Mouse (Mus musculus): ENCODE measurements around the gene Dnmbp. TPM values are rescaled to one million over a fixed set of nuclear protein-coding genes. Genes with fewer than 3 reads are reported as not detected.
"Not testable (repeated sequence)": the region's sequence is repeated elsewhere in the genome, so short reads cannot be mapped to it uniquely, and the experiment has no call there.

Dnmbp gene
- polyA plus RNA-seq, 1 experiment from 2014 or later, result 15.3 TPM

- Histone ChIP-seq H3K4me3 (ENCODE audit: low read depth, low read length) (no peak overlapping the region), H3K27me3 (replicated peaks; ENCODE audit: control insufficient read depth, insufficient read depth, low read length) (no peaks in the 10 kb centered on the region), H3K4me1 (ENCODE audit: control insufficient read depth, insufficient read depth, low read length) (peaks cover 10% of the 10 kb centered on the region; the same call in 1 of the 2 replicates), H3K4me2 (ENCODE audit: low read depth, low read length) (no peak overlapping the region), H3K36me3 (ENCODE audit: control insufficient read depth, insufficient read depth, low read length) (no peaks in the 10 kb centered on the region), H3K9me3 (ENCODE audit: control insufficient read depth, low read length) (peaks cover 4% of the 10 kb centered on the region; the same call in 1 of the 2 replicates), H3K27ac (replicated peaks; ENCODE audit: low read depth, low read length) (no peak overlapping the region), H3K9ac (ENCODE audit: low read depth, low read length) (no peak overlapping the region)
- WGBS, result 12% methylated on average over 4 of the region's 4 CpGs
- DNase-seq (ENCODE audit: low spot score), result peak; percentile 72
- no peak for ATAC-seq (ENCODE audit: low read depth)
Observed at GRCm38 (mm10) chr19:43957402-43957801, 17.4 kb upstream of the Dnmbp start.

- H3K27ac ChIP-seq (replicated peaks; ENCODE audit: low read depth, low read length), result no peak overlapping the region
- H3K4me2 ChIP-seq (ENCODE audit: low read depth, low read length), result no peak overlapping the region
- no peaks in the 10 kb centered on the region for H3K27me3 ChIP-seq (replicated peaks; ENCODE audit: control insufficient read depth, insufficient read depth, low read length)
- ATAC-seq (ENCODE audit: low read depth), result no peak
- DNase-seq (ENCODE audit: low spot score), result no peak
- peaks cover 10% of the 10 kb centered on the region; the same call in 1 of the 2 replicates for H3K4me1 ChIP-seq (ENCODE audit: control insufficient read depth, insufficient read depth, low read length)
- no peaks in the 10 kb centered on the region for H3K9me3 ChIP-seq (ENCODE audit: control insufficient read depth, low read length)
- 68% methylated on average over 5 of the region's 5 CpGs for WGBS
- no peak overlapping the region for H3K9ac ChIP-seq (ENCODE audit: low read depth, low read length)
- H3K36me3 ChIP-seq (ENCODE audit: control insufficient read depth, insufficient read depth, low read length), result no peaks in the 10 kb centered on the region
- H3K4me3 ChIP-seq (ENCODE audit: low read depth, low read length), result no peak overlapping the region
Observed at GRCm38 (mm10) chr19:43955266-43955665, 15.3 kb upstream of the Dnmbp start.

- Histone ChIP-seq H3K4me3 (ENCODE audit: low read depth, low read length) (no peak overlapping the region), H3K27me3 (replicated peaks; ENCODE audit: control insufficient read depth, insufficient read depth, low read length) (no peaks in the 10 kb centered on the region), H3K27ac (replicated peaks; ENCODE audit: low read depth, low read length) (no peak overlapping the region), H3K4me1 (ENCODE audit: control insufficient read depth, insufficient read depth, low read length) (peaks cover 10% of the 10 kb centered on the region; the same call in 1 of the 2 replicates), H3K9me3 (ENCODE audit: control insufficient read depth, low read length) (no peaks in the 10 kb centered on the region), H3K9ac (ENCODE audit: low read depth, low read length) (no peak overlapping the region), H3K4me2 (ENCODE audit: low read depth, low read length) (no peak overlapping the region), H3K36me3 (ENCODE audit: control insufficient read depth, insufficient read depth, low read length) (no peaks in the 10 kb centered on the region)
- ATAC-seq (ENCODE audit: low read depth), result no peak
- DNase-seq (ENCODE audit: low spot score), result no peak
- WGBS, result 77% methylated on average over 4 of the region's 4 CpGs
Observed at GRCm38 (mm10) chr19:43954864-43955263, 14.9 kb upstream of the Dnmbp start.

GRCm38 (mm10) chr19:43952936-43953335, 12.9 kb upstream of the Dnmbp start:
- H3K27ac ChIP-seq (replicated peaks; ENCODE audit: low read depth, low read length); H3K9ac ChIP-seq (ENCODE audit: low read depth, low read length); H3K27me3 ChIP-seq (replicated peaks; ENCODE audit: control insufficient read depth, insufficient read depth, low read length); H3K4me3 ChIP-seq (ENCODE audit: low read depth, low read length); H3K4me2 ChIP-seq (ENCODE audit: low read depth, low read length); DNase-seq (ENCODE audit: low spot score); H3K9me3 ChIP-seq (ENCODE audit: control insufficient read depth, low read length); H3K36me3 ChIP-seq (ENCODE audit: control insufficient read depth, insufficient read depth, low read length); ATAC-seq (ENCODE audit: low read depth): not testable (repeated sequence)
- WGBS, result 92% methylated on average over 8 of the region's 8 CpGs
- peaks cover 10% of the 10 kb centered on the region for H3K4me1 ChIP-seq (ENCODE audit: control insufficient read depth, insufficient read depth, low read length)

GRCm38 (mm10) chr19:43949111-43949810, 9.3 kb upstream of the Dnmbp start:
- Histone ChIP-seq H3K4me1 (ENCODE audit: control insufficient read depth, insufficient read depth, low read length) (peaks cover 2% of the 10 kb centered on the region; the same call in 1 of the 2 replicates), H3K27me3 (replicated peaks; ENCODE audit: control insufficient read depth, insufficient read depth, low read length) (no peaks in the 10 kb centered on the region), H3K9ac (ENCODE audit: low read depth, low read length) (no peak overlapping the region), H3K4me3 (ENCODE audit: low read depth, low read length) (no peak overlapping the region), H3K27ac (replicated peaks; ENCODE audit: low read depth, low read length) (peak overlapping the region; percentile 55), H3K36me3 (ENCODE audit: control insufficient read depth, insufficient read depth, low read length) (no peaks in the 10 kb centered on the region), H3K9me3 (ENCODE audit: control insufficient read depth, low read length) (no peaks in the 10 kb centered on the region), H3K4me2 (ENCODE audit: low read depth, low read length) (peak overlapping the region; percentile 28; the same call in 1 of the 2 replicates)
- DNase-seq (ENCODE audit: low spot score) (peak; percentile 55), ATAC-seq (ENCODE audit: low read depth) (peak; percentile 60; the same call in 1 of the 2 replicates)
- 4% methylated on average over 12 of the region's 12 CpGs for WGBS

- Histone ChIP-seq H3K4me2 (ENCODE audit: low read depth, low read length) (no peak overlapping the region), H3K4me3 (ENCODE audit: low read depth, low read length) (no peak overlapping the region), H3K4me1 (ENCODE audit: control insufficient read depth, insufficient read depth, low read length) (peaks cover under 1% of the 10 kb centered on the region; the same call in 1 of the 2 replicates), H3K9me3 (ENCODE audit: control insufficient read depth, low read length) (no peaks in the 10 kb centered on the region), H3K27ac (replicated peaks; ENCODE audit: low read depth, low read length) (no peak overlapping the region), H3K36me3 (ENCODE audit: control insufficient read depth, insufficient read depth, low read length) (no peaks in the 10 kb centered on the region), H3K27me3 (replicated peaks; ENCODE audit: control insufficient read depth, insufficient read depth, low read length) (no peaks in the 10 kb centered on the region), H3K9ac (ENCODE audit: low read depth, low read length) (no peak overlapping the region)
- 86% methylated on average over 8 of the region's 8 CpGs for WGBS
- no peak for ATAC-seq (ENCODE audit: low read depth)
- no peak for DNase-seq (ENCODE audit: low spot score)
Observed at GRCm38 (mm10) chr19:43944566-43944965, 4.6 kb upstream of the Dnmbp start.

- no peaks in the 10 kb centered on the region for H3K36me3 ChIP-seq (ENCODE audit: control insufficient read depth, insufficient read depth, low read length)
- no peak overlapping the region for H3K27ac ChIP-seq (replicated peaks; ENCODE audit: low read depth, low read length)
- 83% methylated on average over 16 of the region's 16 CpGs for WGBS
- H3K4me2 ChIP-seq (ENCODE audit: low read depth, low read length), result no peak overlapping the region
- H3K9ac ChIP-seq (ENCODE audit: low read depth, low read length), result no peak overlapping the region
- ATAC-seq (ENCODE audit: low read depth) (no peak), DNase-seq (ENCODE audit: low spot score) (no peak)
- no peaks in the 10 kb centered on the region for H3K27me3 ChIP-seq (replicated peaks; ENCODE audit: control insufficient read depth, insufficient read depth, low read length)
- no peaks in the 10 kb centered on the region for H3K9me3 ChIP-seq (ENCODE audit: control insufficient read depth, low read length)
- H3K4me1 ChIP-seq (ENCODE audit: control insufficient read depth, insufficient read depth, low read length), result peaks cover 12% of the 10 kb centered on the region; the same call in 1 of the 2 replicates
- no peak overlapping the region for H3K4me3 ChIP-seq (ENCODE audit: low read depth, low read length)
Observed at GRCm38 (mm10) chr19:43943076-43943475, 3.1 kb upstream of the Dnmbp start.

- ATAC-seq (ENCODE audit: low read depth) (0 out of 2 replicates have a peak, but pooled peaks have one; percentile 5), DNase-seq (ENCODE audit: low spot score) (no peak)
- Histone ChIP-seq H3K27ac (replicated peaks; ENCODE audit: low read depth, low read length) (no peak overlapping the region), H3K4me3 (ENCODE audit: low read depth, low read length) (peak overlapping the region; percentile 81), H3K27me3 (replicated peaks; ENCODE audit: control insufficient read depth, insufficient read depth, low read length) (no peaks in the 10 kb centered on the region), H3K9ac (ENCODE audit: low read depth, low read length) (peak overlapping the region; percentile 87), H3K4me2 (ENCODE audit: low read depth, low read length) (peak overlapping the region; percentile 60), H3K36me3 (ENCODE audit: control insufficient read depth, insufficient read depth, low read length) (no peaks in the 10 kb centered on the region), H3K4me1 (ENCODE audit: control insufficient read depth, insufficient read depth, low read length) (peaks cover 12% of the 10 kb centered on the region; the same call in 1 of the 2 replicates), H3K9me3 (ENCODE audit: control insufficient read depth, low read length) (no peaks in the 10 kb centered on the region)
- WGBS, result 18% methylated on average over 16 of the region's 16 CpGs
Observed at GRCm38 (mm10) chr19:43939171-43939768, 721 bp downstream of the Dnmbp start.

Measured in embryonic facial prominence, embryonic 14.5 days (tissue).